Mouse (Mus musculus) urinary bladder, postnatal 14 days (tissue): Measurements from ENCODE around the gene Pigl.
"Not testable (repeated sequence)": the region's sequence is repeated elsewhere in the genome, so short reads cannot be mapped to it uniquely, and the experiment has no call there.

ENCODE experiments used
- DNase-seq: peaks from one replicate; pipeline ENCODE4 v3.0.0; 2021; ENCODE audit warnings: low spot score

The Pigl gene

DNA sequence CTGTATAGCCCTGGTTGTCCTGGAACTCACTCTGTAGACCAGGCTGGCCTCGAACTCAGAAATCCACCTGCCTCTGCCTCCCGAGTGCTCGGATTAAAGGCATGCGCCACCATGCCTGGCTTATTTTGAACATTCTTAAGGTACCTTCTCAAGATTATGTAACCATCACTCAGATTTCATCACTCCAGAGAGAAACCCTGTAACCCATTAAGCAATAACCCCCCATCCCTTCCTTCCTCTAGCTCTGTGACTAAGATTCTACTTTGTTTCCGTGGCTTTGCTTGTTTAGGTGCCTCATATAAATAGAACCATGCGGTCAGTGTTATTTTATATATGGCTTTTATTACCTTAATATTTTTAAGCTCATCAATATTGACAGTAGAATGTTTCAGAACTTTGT, 12.2 kb downstream of the Pigl start:
- no peak for DNase-seq

GRCm38 (mm10) chr11:62473516-62473915, 15.3 kb downstream of the Pigl start:
- no peak for DNase-seq

DNA sequence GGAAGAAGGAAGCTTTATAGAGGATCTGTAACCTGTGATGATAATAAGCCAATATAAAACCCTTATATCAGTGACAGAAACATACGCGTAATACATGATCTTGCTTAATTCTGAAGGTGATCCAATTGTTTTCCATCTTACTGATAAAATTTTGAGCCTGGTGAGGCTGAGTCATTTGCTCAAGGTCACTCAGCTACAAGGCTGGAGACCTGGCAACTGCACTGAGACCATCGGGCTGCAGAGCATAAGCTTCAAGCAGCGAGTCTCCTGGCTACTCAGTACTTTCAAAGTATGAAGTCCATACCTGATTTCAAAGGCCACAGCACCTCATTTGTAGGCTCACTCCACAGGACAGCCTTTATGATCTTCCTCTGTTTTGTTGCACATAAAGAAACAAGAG, 17.9 kb downstream of the Pigl start:
- DNase-seq: no peak

DNA sequence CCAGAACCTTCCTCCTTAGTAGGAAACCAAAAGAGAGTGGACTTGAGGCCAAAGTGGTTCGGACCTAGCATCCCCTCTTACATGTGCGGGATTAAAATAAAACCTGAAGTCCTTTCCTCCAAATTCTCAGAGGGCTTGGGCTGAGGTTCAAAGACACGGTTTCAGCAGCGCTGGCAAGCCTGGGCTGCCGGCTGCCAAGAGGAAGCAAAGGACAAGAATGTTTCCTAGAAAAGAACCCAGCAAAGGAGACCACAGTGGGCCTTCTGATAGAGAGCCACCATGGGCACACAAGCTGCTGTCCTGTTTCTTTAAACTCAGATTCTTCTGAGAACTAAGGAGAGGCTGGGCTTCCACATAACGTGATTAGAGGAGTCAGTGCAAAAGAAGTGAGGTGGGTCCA, 20.7 kb downstream of the Pigl start:
- DNase-seq: no peak

DNA sequence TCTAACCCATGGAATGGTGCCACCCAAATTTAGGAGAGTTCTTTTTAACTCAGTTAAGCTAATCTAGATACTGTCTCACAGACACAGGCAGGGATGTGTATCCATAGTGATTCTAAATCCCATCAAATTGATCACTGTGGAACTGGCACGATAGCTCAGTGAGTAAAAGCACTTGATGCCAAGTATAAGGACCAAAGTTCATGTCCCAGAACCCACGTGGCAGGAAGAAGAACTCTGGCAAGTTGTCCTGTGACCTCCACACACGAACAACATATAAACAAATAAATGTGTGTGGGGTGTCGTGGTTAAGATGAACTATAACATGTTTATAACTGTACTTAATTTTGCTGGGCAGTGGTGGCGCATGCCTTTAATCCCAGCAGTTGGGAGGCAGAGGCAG, 21.3 kb downstream of the Pigl start:
- no peak for DNase-seq

GRCm38 (mm10) chr11:62486949-62487348, 28.7 kb downstream of the Pigl start:
- DNase-seq: no peak

DNA sequence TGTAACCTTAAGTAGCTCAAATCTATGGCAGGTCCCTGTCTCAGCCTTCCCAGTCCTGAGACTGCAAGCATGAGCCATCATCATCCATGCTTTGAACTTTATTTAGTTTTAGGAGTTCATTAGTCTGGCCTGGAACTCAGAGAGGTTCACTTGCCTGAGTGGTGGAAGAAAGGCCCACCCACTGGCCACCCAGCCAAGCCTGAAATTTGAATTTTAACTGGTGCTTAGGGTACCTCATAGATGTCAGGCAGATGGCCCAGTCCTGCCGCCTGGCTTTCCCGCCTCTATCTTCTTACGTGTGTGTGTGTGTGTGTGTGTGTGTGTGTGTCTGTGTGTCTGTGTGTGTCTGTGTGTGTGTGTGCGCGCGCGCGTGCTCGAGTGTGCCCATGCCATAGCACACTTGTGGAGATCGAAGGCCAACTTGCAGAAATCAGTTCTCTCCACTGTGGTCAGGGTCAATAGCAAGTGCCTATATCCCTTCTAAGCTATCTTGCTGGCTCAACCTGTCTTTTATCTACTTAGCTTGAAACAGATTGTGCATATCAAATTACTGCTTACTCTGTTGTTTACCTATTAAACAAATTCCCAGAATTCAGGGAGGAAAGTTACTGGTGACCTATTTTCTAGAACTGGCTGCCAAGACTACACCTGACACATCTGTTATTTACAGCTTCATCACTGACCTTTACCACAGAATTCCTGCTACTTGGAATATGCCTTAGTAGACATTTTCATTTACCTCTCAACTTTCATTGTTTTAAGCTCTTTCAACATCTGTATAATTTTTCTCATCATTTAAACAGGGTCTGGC, 29.5 kb downstream of the Pigl start:
- no peak for DNase-seq

DNA sequence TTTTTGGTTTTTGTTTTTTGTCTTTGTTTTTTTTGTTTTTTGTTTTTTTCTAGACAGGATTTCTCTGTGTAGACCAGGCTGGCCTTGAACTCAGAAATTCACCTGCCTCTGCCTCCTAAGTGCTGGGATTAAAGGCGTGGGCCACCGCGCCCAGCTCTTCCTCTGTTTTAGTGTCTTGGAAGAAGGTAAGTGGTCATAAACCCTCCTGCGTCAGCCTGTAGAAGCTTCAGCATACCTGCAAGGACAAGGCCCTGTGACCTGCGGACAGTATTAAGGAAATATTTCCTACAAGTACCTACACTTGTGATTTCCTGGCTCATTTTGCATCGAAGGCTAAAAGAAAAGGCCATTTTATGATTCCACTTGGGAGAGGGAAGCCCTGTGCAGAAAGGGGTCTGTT, 35.4 kb downstream of the Pigl start:
- no peak for DNase-seq

DNA sequence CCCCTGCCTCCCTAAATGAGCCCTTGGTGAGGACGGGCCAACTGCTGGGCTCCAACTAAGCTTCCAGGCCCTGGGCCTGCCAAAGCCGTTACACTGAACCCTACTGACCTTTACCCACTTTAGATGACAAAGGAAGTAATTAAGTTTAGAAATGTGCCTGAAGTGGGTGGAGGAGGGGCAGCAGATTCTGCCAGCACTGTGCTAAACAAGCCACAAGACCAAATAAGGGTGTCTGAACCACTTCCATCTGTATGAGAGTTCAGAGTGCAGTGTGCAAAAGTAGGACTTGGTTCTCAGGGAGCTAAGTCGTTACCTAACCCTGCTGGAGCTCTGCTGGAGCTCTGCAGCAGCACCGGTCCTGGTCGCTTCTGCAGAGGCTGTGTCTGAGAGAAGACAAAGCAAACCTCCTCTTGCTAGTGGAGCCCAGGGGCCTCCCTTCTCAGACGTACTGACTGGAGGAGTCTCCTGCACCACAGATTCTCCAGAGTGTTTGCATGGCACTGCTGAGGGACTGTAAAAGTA, 36.6 kb downstream of the Pigl start:
- DNase-seq: peak; percentile 43

DNA sequence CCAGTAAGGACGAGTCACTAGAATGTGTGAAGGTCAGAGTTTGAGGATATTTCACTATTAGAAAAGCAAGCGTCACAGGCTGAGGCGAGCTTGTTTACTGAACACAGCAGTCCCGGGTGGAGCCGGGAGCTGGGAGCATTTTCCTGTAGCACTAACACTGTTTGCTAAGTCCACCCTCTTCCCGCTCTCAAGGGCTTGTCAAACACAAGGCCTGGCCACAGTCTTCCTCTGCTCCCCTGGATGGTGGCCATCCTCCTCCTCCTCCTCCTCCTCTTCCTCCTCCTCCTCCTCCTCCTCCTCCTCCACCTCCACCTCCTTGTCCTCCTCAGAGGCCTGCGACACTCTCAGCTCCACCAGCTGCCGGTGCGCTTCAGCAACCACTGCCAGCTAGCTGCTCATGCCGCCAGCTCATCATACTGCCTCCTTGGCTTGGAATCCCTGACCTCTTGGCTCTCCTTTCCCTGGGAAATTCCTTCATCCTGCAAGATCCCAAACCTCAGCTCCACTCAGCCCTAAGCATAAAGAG, 37.1 kb downstream of the Pigl start:
- DNase-seq: peak; percentile 45

DNA sequence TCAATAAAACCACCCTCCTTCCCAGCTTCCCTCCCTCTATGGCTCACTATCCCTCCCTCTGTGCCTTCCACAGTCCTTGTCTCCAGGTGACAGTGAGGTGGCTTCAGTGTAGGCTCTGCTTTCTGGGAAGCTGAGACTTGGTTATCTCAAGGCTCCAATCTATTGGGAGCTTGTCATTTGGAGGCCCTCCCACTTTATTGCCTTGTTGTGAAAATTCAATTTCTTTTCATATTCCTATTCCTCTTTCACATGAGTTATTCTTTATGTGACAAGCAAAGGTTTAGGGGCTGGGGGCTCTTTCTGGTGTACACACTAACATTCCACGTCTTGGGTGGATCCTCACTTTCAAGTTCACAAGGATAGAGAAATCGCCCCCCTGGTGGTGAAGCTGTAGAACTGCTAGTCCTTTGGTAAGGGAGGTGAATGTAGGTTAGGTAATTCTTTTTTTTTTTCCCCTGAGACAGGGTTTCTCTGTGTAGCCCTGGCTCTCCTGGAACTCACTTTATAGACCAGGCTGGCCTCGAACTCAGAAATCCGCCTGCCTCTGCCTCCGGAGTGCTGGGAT, 38.0 kb downstream of the Pigl start:
- DNase-seq: no peak

GRCm38 (mm10) chr11:62497181-62497580, 38.9 kb downstream of the Pigl start:
- DNase-seq: no peak

- DNase-seq: no peak
These were observed 40.5 kb downstream of the Pigl start for GRCm38 (mm10) chr11:62498802-62499201.

GRCm38 (mm10) chr11:62500529-62500928, 42.3 kb downstream of the Pigl start:
- no peak for DNase-seq

DNA sequence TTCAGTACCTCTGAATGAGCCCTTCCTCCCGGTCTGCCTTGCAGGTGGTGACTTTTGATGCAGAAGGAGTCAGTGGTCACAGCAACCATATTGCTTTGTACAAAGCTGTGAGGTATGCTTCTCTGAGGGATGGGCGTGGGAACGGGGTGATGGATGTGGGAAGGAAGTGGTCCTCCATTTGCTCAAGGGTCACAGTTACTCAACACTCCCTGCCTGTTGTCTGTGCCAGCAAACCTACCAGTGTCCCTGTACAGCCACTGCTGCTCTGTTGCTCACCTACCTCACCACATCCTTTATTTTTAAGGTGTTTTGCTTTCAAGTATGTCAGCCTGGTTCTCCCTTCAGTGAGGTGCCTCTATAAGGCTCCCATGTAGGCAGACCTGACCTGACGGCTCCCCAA, 49.4 kb downstream of the Pigl start:
- no peak for DNase-seq

DNA sequence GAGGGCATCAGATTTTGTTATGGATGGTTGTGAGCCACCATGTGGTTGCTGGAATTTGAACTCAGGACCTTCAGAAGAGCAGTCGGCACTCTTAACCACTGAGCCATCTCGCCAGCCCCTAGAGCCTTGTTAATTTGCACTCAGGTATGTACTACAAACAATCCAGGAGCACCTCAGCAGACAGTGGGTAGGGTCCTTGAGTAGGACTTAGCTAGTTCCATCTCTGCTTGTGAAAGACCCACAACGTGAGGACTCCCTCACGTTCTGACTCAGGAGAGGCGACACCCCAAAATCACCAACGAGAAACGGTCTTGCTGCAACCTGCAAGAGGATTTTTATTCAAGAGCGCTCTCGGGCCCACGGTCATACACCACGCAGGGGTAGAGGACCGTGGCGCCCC, 50.1 kb downstream of the Pigl start:
- not testable (repeated sequence) for DNase-seq

- DNase-seq: not testable (repeated sequence)
These were observed 50.6 kb downstream of the Pigl start for GRCm38 (mm10) chr11:62508816-62509215.

DNA sequence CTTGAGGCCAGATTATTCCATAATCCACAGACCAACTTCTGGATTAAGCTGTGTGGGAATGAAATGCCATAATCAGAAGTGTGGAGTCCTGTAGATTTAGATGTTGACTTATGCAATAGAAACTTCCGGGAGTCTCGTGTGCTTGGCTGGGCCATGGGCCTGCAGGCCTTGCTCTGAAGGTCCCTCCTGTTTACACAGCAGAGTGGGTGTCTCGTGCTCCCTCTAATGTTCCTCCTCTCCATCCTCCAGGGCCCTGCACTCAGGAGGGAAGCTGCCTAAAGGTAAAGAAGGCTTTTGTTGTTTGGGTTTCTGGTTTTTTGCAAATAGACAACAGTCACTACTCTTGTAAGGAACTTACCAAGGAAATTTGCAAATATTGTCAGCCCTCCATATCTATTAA, 51.3 kb downstream of the Pigl start:
- no peak for DNase-seq

- no peak for DNase-seq
These were observed 52.7 kb downstream of the Pigl start for GRCm38 (mm10) chr11:62510956-62511355.

DNA sequence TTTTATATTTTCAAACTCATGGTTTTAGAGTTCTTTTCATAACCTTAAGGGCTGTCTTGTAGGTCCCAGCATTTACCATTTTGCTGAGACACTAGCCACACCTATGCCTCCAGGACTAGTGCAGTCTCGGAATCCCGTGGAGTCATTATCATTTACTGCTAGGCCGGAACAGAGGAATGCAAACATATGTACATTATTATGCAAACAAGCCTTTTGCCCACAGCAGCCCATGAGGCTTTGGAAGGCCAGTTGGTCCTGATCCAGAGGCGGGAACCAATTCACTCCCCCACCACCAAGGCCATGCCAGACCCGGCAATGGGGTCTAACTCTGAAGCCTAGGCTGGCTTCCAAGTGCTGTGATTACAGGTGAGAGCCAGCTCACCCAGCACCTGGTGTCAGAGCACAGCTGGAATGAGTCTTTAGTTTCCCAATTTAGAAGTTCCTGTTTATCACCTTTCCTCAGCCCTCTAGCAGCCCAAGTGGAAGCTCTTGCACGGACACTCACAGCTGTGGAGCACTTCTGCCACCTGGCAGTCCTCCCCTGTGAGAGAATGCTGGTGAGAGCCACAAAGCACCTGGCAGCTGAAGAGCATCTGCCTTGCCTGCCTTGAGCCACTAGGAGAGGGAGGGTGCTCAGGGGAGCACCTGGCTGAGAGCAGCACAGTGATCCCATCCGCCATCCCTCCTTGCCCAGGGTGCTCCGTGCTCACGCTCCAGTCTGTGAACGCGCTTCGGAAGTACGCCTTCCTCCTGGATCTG, 53.4 kb downstream of the Pigl start:
- no peak for DNase-seq

DNA sequence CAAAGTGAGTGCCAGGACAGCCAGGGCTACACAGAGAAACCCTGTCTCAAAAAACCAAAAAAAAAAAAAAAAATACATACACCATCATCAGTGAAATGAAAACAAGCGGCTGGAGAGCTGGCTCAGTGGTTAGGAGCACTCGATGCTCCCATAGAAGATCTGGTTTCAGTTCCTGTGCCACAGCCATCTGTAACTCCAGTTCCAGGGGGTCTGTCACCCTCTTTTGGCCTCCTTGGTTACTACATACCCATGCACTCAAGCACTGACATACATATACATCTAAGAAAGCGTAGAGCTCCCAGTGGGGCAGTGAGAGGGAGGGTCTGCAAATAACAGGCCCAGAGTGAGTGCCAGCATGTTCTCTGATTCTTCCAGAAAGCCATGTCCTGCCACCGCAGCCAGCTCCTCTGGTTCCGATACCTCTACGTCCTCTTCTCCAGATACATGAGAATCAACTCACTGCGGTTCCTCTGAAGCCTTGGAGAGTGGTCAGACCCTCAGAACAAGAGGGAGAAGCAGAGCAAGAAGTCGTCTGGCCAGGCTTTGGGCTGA, 54.3 kb downstream of the Pigl start:
- DNase-seq: no peak

GRCm38 (mm10) chr11:62513311-62513710, 55.1 kb downstream of the Pigl start:
- DNase-seq: no peak
